Mouse (Mus musculus): Measurements from ENCODE around the gene Ccl19.
"Not testable (repeated sequence)": the region's sequence is repeated elsewhere in the genome, so short reads cannot be mapped to it uniquely, and the experiment has no call there.

Gene Ccl19

DNA sequence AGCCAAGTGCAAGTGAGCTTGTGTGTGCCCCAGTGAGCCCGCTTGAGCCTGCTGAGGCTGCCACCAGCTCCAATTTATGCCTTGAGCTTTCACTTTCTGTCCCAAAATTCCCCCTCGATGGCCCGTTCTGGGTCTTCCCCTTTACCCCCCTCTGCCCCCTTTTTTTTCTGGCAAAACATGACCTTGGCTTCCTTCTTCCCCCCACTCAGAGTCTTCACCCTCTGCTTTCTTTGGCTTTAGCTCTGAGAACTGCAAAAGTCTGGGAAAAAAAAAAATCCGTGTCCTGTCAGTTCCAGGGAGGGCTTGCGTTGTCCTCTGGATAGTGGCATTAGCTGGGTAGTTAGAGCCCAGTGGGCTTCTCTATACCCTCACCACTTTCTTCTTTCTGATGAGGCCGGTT is at the start of gene Ccl19:
Ccl19 (minus strand) TSS at position 101 of the 400 bp plus-strand sequence.
- not testable (repeated sequence) for DNase-seq (ENCODE audit: low read depth, low spot score); H3K36me3 ChIP-seq (ENCODE audit: control insufficient read depth, insufficient read depth, low read length, poor library complexity, severe bottlenecking); H3K27me3 ChIP-seq (ENCODE audit: control insufficient read depth, insufficient read depth, low read length, poor library complexity, severe bottlenecking)

GRCm38 (mm10) chr4:42773893-42774292 is 17.5 kb upstream of the Ccl19 start, which contains the start of gene Ccl21a:
Gene Ccl21a (minus strand): TSS chr4:42773993.
- H3K27me3 ChIP-seq (ENCODE audit: control insufficient read depth, insufficient read depth, low read length, poor library complexity, severe bottlenecking); DNase-seq (ENCODE audit: low read depth, low spot score); H3K36me3 ChIP-seq (ENCODE audit: control insufficient read depth, insufficient read depth, low read length, poor library complexity, severe bottlenecking): not testable (repeated sequence)

DNA sequence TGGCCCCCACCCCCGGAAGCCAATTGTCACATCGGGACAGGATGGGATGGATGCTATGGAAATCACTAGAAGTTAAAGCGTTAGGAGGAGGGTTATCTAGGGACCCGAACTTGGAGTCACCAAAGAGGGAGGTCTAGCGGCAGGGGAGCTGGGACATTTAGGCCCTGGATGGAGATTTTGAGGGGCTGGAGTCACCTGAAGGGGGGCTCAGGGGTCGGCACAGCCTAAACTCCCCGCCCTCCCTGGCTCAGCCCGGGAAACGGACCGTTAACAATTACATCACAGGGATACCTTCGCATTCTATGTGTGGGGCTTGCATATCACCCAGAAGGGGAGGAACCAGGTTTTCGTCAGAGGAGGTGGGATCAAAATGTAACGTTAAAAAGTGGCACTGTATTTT is 21.1 kb downstream of the Ccl19 start, which contains the start of gene 4930578G10Rik:
4930578G10Rik (plus strand) TSS at position 301 of the 400 bp plus-strand sequence.
- not testable (repeated sequence) for H3K27me3 ChIP-seq (ENCODE audit: control insufficient read depth, insufficient read depth, low read length, poor library complexity, severe bottlenecking); DNase-seq (ENCODE audit: low read depth, low spot score); H3K36me3 ChIP-seq (ENCODE audit: control insufficient read depth, insufficient read depth, low read length, poor library complexity, severe bottlenecking)
